Mouse (Mus musculus): Measurements from ENCODE around the gene Pdzd2. TPM values are rescaled to one million over a fixed set of nuclear protein-coding genes. Genes with fewer than 3 reads are reported as not detected.

Gene Pdzd2
- polyA plus RNA-seq, 1 experiment from 2014 or later, result 14.5 TPM

DNA sequence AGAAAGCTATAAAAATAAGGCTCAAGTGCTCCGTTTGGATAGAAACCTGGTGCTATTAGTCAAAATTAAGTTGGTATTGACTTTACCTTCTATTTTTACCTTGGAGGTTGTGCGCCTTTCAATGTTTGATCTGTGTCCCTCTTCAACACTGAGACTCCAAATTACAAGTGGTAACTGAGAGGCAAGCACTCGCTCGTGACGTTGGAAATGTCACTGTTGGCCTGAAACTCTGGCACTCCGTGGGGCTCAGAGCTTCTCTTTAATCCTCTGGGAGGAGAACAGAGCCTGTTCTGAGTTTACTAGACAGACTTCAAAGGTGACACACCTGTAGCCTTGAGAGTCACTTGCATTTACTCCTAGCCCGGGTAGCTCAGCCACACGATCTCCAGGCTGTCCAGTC lies 120.5 kb downstream of the Pdzd2 start:
- no peaks in the 10 kb centered on the region for H3K9me3 ChIP-seq
- no peak for ATAC-seq (ENCODE audit: extremely low read depth, insufficient number of reproducible peaks, low FRiP score, low TSS enrichment)
- no peaks in the 10 kb centered on the region for H3K27me3 ChIP-seq (replicated peaks)
- H3K4me1 ChIP-seq, result peaks cover 18% of the 10 kb centered on the region
- H3K9ac ChIP-seq, result no peak overlapping the region
- no peak overlapping the region for H3K27ac ChIP-seq (replicated peaks)
- no peak overlapping the region for H3K4me2 ChIP-seq
- no peak overlapping the region for H3K4me3 ChIP-seq
- WGBS, result 79% methylated on average over 8 of the region's 8 CpGs
- H3K36me3 ChIP-seq, result no peaks in the 10 kb centered on the region

DNA sequence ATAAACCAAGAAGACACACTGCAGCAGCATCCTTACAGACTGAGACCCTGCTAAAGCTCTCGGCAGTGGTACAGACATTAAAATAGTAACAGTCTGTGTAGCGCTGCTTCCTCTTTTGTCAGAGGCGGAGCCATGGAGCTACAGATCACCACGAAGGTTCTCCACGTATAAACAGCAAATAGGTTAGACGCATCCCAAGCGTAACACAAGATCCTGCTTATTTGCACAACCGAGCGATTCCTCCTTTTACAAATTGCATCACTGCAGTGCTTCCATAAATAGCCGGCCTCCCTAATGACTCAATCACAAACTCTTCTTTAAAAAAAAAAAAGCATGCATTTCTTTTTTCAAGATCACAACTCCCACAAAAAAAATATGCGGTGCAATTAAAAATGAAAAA lies 122.1 kb downstream of the Pdzd2 start:
- Histone ChIP-seq H3K4me3 (no peak overlapping the region), H3K4me2 (peak overlapping the region; percentile 12), H3K9me3 (no peaks in the 10 kb centered on the region), H3K9ac (no peak overlapping the region), H3K27me3 (replicated peaks) (no peaks in the 10 kb centered on the region), H3K4me1 (peaks cover 29% of the 10 kb centered on the region), H3K27ac (replicated peaks) (no peak overlapping the region), H3K36me3 (no peaks in the 10 kb centered on the region)
- WGBS, result 48% methylated on average over 11 of the region's 11 CpGs
- ATAC-seq (ENCODE audit: extremely low read depth, insufficient number of reproducible peaks, low FRiP score, low TSS enrichment), result no peak

DNA sequence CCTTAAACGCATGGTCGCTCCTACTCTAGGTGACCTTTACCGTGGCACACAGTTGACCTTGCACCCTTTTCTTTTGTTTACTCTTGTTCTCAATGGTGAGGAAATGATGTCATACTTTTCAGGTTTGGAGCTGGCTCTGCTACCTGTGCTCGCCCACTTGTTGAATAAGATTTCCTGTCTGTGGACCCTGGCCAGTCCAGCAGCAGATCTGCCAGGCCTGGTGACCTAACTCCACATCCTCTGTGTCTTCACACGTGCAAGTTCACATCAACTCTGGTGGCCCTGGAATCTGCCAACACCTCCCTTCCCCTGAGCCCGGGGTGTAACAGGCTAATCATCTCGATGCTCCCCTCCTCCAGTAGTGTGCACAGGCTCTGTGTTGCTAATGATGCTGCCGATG lies 122.5 kb downstream of the Pdzd2 start:
- Histone ChIP-seq H3K4me3 (no peak overlapping the region), H3K9me3 (no peaks in the 10 kb centered on the region), H3K9ac (no peak overlapping the region), H3K27ac (replicated peaks) (no peak overlapping the region), H3K36me3 (no peaks in the 10 kb centered on the region), H3K4me2 (peak overlapping the region; percentile 12), H3K27me3 (replicated peaks) (no peaks in the 10 kb centered on the region), H3K4me1 (peaks cover 29% of the 10 kb centered on the region)
- 49% methylated on average over 8 of the region's 8 CpGs for WGBS
- no peak for ATAC-seq (ENCODE audit: extremely low read depth, insufficient number of reproducible peaks, low FRiP score, low TSS enrichment)

DNA sequence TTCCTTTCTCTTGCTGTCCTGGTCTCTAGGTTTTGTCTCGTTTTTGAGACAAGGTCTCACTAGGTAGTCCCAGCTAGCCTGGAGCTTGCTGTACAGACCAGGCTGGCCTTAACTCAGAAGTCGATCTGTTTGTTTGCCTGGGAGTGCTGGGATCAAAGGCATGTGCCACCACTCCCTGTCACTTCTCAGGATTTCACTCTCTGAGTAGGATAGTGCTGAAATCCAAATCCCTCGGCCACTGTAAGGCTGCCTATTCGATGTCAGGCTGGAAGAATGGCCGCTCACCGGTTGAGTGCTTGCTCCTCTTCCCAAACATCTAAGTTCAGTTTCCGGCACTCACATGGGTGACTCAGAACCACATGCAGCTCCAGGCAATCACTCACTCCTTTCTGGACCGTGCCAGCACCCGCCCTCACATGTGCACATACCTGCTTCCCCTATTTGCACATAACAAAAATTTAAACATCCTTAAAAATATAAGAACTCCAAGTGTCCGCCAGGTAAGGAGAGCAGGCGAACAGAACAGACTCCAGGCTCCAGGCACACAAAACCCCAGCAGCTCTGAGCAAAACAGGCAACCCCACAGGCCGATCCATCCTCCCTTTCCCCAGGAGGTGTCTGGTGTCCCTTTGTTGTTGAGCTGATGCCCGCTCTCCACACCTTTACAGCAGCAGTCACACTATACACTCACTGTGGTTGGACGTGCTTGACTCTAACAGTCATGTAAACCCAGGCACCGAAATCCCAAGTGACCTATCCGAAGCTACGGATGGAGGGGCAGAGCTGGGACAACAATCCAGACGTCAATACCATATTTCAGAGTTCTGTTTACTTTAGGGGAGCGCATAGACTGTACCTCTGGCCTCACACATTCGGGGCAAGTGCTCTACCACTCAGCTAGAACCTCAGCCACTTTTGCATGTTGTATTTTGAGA lies 124.5 kb downstream of the Pdzd2 start:
- no peak for ATAC-seq (ENCODE audit: extremely low read depth, insufficient number of reproducible peaks, low FRiP score, low TSS enrichment)
- H3K9me3 ChIP-seq, result no peaks in the 10 kb centered on the region
- H3K4me3 ChIP-seq, result no peak overlapping the region
- no peaks in the 10 kb centered on the region for H3K27me3 ChIP-seq (replicated peaks)
- 58% methylated on average over 20 of the region's 20 CpGs for WGBS
- H3K36me3 ChIP-seq, result no peaks in the 10 kb centered on the region
- H3K27ac ChIP-seq (replicated peaks), result no peak overlapping the region
- no peak overlapping the region for H3K4me2 ChIP-seq
- H3K9ac ChIP-seq, result no peak overlapping the region
- peaks cover 29% of the 10 kb centered on the region for H3K4me1 ChIP-seq

DNA sequence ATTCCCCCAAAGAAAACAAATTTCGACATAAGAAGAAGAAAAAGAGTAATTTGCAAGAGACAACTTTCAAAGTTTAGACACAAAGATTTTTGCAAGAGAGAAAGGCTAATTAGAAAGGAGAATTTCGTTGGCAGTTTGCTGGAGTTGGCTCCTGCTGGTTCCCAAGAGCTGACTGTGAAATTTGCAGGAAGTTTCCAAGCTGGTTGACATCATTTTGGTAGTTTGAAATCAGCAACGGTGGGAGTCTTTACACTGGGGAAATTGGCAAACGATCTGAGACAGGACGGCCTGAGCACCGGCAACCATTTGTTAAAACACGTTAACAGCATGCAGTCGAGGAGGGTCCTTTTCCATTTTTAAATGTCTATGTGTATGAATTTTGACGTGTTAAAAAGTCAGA lies 125.7 kb downstream of the Pdzd2 start:
- WGBS, result 45% methylated on average over 9 of the region's 9 CpGs
- Histone ChIP-seq H3K27me3 (replicated peaks) (no peaks in the 10 kb centered on the region), H3K9me3 (no peaks in the 10 kb centered on the region), H3K4me1 (peaks cover 29% of the 10 kb centered on the region), H3K9ac (no peak overlapping the region), H3K27ac (replicated peaks) (no peak overlapping the region), H3K36me3 (no peaks in the 10 kb centered on the region), H3K4me2 (no peak overlapping the region), H3K4me3 (no peak overlapping the region)
- ATAC-seq (ENCODE audit: extremely low read depth, insufficient number of reproducible peaks, low FRiP score, low TSS enrichment), result no peak

DNA sequence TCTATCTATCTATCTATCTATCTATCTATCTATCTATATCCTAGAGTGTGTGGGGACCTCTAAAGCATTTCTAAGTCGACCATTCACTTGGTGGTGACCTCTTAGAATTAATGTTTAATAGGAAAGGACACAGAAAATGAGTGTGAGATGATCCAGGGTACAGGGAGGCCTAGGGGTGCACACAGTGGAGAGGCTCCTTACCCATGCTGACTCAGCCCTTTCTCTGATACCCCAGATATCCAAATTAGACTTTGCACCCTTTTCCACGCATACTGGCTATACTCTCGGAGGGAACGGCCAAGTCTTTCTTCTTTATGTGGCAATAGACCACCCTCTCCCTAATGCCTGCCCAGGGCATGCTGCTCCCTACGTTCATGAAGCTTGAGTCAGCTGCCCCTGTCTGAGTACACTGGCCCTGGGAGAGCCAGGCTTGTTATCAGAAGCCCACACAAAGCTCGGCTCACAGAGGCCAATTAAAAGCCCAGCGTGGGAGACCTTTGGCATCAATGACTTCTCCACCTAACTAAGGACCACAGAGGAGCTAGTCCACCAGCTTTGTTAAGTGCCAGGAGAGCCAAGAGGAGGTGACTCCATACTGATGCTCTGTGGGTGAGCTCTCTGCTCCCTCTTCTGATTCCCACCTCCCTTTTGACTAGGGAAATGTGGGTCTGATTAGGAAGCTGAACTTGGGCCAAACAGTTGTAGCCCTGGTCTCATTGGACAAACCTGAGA lies 126.6 kb downstream of the Pdzd2 start:
- H3K9ac ChIP-seq, result no peak overlapping the region
- H3K4me1 ChIP-seq, result peaks cover 32% of the 10 kb centered on the region
- H3K4me2 ChIP-seq, result no peak overlapping the region
- ATAC-seq (ENCODE audit: extremely low read depth, insufficient number of reproducible peaks, low FRiP score, low TSS enrichment), result no peak; the same call in 1 of the 2 replicates
- H3K9me3 ChIP-seq, result no peaks in the 10 kb centered on the region
- no peaks in the 10 kb centered on the region for H3K36me3 ChIP-seq
- 49% methylated on average over 7 of the region's 7 CpGs for WGBS
- no peak overlapping the region for H3K27ac ChIP-seq (replicated peaks)
- no peaks in the 10 kb centered on the region for H3K27me3 ChIP-seq (replicated peaks)
- H3K4me3 ChIP-seq, result no peak overlapping the region

DNA sequence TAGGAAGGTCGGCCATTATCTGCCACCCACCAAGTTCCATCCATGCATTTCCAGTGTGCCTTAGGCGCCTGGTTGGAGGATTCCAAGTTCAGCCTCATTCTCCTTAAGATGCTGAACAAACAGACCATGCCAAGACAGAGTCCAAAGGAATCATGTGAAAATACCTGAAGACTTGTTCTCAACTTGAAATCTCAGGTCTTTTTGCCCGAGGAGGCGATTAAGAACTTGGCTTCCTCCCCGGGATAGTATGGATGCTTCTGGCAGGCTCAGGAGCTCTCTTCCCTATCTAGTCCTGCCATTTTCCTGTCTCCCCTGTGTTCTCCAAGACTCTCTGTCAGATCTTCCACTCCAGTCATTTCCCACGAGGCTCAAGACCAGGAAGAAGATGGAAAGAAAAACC lies 131.6 kb downstream of the Pdzd2 start:
- Histone ChIP-seq H3K27me3 (replicated peaks) (no peaks in the 10 kb centered on the region), H3K36me3 (no peaks in the 10 kb centered on the region), H3K9me3 (0 out of 2 replicates have a peak, but pooled peaks cover 4% of the 10 kb centered on the region), H3K27ac (replicated peaks) (no peak overlapping the region), H3K4me3 (no peak overlapping the region), H3K4me2 (no peak overlapping the region), H3K4me1 (peaks cover 18% of the 10 kb centered on the region), H3K9ac (no peak overlapping the region)
- 72% methylated on average over 6 of the region's 6 CpGs for WGBS
- ATAC-seq (ENCODE audit: extremely low read depth, insufficient number of reproducible peaks, low FRiP score, low TSS enrichment), result no peak

DNA sequence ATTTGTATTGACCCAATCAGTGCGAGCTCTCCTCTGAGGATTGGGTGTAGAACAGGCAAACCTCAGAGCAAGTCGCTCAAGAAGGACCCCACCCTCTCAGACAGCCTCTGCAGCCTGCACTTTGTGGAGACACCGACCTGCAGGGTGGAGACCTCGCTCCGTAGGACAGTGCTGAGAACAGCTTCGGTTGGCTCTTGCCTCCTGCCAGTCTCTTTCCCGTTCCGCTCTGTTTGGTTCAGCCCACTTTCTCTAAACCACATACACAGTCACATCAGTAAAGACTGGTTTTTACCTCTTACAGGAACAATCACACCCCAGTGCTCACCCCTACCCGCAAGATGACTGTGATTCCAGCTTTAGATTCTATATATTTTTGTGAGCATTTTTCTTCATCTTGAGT lies 133.4 kb downstream of the Pdzd2 start:
- H3K27ac ChIP-seq (replicated peaks), result no peak overlapping the region
- H3K27me3 ChIP-seq (replicated peaks), result no peaks in the 10 kb centered on the region
- no peak for ATAC-seq (ENCODE audit: extremely low read depth, insufficient number of reproducible peaks, low FRiP score, low TSS enrichment)
- H3K4me1 ChIP-seq, result peaks cover 16% of the 10 kb centered on the region
- no peak overlapping the region for H3K4me2 ChIP-seq
- H3K4me3 ChIP-seq, result no peak overlapping the region
- H3K36me3 ChIP-seq, result no peaks in the 10 kb centered on the region
- 0 out of 2 replicates have a peak, but pooled peaks cover 4% of the 10 kb centered on the region for H3K9me3 ChIP-seq
- 69% methylated on average over 9 of the region's 9 CpGs for WGBS
- H3K9ac ChIP-seq, result no peak overlapping the region

DNA sequence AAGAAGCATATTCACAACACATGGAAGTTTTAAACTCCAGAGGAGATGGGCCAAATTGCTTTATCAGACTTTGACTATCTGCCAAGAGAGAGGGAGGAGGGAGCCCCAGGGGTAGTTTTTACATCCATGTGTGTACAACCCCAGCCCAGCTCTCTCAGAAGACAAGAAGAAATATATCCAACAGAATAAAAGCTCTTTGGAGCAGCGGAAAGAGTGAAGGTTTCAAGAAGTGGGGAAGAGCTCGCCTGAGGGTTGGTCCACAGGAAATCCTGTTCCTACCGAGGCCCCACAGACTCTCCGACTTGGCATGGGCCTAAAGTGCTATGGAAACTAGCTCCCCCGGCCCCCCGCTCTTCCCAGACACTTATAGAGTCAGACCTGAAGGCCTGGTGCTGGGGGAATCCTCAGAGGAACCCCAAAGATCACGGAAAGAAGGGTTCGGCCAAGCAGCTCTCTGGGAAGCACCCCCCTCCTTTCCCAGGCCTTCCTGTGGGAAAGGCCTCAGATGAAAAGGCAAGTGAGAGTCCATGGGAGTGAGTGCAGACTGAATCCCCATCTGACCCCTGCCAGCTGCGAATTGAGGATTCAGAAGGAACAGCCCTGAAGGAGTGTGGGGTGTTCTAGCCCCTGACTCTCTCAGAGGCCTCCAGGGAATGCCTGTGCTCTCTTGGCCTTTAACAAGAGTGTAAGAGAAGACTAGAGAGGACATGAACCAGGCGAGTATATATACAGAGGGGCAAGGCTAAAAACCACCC lies 134.3 kb downstream of the Pdzd2 start:
- no peaks in the 10 kb centered on the region for H3K27me3 ChIP-seq (replicated peaks)
- no peaks in the 10 kb centered on the region for H3K36me3 ChIP-seq
- WGBS, result 63% methylated on average over 10 of the region's 10 CpGs
- peak overlapping the region; percentile 66 for H3K27ac ChIP-seq (replicated peaks)
- peaks cover 23% of the 10 kb centered on the region for H3K4me1 ChIP-seq
- 0 out of 2 replicates have a peak, but pooled peaks cover 4% of the 10 kb centered on the region for H3K9me3 ChIP-seq
- H3K4me3 ChIP-seq, result no peak overlapping the region
- 0 out of 2 replicates have a peak overlapping the region, but pooled peaks have one; percentile 7 for H3K9ac ChIP-seq
- H3K4me2 ChIP-seq, result no peak overlapping the region
- ATAC-seq (ENCODE audit: extremely low read depth, insufficient number of reproducible peaks, low FRiP score, low TSS enrichment), result no peak

DNA sequence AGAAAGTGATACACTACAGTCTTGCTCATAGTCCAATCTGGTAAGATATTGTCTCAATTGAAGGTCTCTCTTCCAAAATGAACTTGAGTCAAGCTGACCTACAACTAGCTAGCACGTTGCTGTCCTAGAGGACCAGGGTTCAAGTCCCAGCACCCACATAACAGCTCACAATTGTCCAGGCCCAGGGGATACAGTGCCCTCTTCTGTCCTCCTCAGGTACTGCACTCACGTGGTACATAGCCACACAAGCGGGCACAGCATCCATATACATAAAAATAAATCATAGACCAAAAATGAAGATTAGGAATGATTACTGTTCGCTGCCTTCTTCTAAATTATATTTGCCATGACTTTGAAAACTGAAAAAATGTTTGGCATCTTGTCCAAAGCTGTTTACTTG lies 136.1 kb downstream of the Pdzd2 start:
- ATAC-seq (ENCODE audit: extremely low read depth, insufficient number of reproducible peaks, low FRiP score, low TSS enrichment), result no peak
- 0 out of 2 replicates have a peak, but pooled peaks cover 4% of the 10 kb centered on the region for H3K9me3 ChIP-seq
- H3K4me1 ChIP-seq, result peaks cover 25% of the 10 kb centered on the region
- no peak overlapping the region for H3K4me2 ChIP-seq
- H3K27me3 ChIP-seq (replicated peaks), result no peaks in the 10 kb centered on the region
- no peak overlapping the region for H3K27ac ChIP-seq (replicated peaks)
- WGBS, result 90% methylated on average over 4 of the region's 4 CpGs
- no peak overlapping the region for H3K4me3 ChIP-seq
- H3K9ac ChIP-seq, result no peak overlapping the region
- no peaks in the 10 kb centered on the region for H3K36me3 ChIP-seq

DNA sequence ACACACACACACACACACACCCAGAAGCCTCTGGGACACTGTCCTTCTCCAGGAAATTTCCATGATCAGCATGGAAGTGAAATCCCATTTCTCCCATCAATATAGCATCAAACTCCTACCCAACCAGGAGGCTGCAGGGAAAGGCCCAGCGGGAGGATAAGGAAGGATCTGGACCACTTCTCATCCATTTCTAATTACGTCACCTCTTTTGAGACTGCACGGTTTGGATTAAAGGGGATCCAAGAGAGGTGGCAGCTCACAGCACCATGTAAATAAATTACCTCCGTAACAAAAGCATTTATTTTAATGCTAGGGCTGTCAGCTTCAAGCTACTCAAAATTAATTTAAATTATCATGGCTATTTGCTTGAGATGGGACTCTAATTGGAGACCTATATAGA lies 146.6 kb downstream of the Pdzd2 start:
- peaks cover 11% of the 10 kb centered on the region for H3K4me1 ChIP-seq
- 59% methylated on average over 4 of the region's 4 CpGs for WGBS
- ATAC-seq (ENCODE audit: extremely low read depth, insufficient number of reproducible peaks, low FRiP score, low TSS enrichment), result no peak
- H3K9ac ChIP-seq, result no peak overlapping the region
- H3K36me3 ChIP-seq, result no peaks in the 10 kb centered on the region
- H3K9me3 ChIP-seq, result no peaks in the 10 kb centered on the region
- no peak overlapping the region for H3K4me3 ChIP-seq
- no peak overlapping the region for H3K27ac ChIP-seq (replicated peaks)
- peaks cover 3% of the 10 kb centered on the region; the same call in 1 of the 2 replicates for H3K27me3 ChIP-seq (replicated peaks)
- H3K4me2 ChIP-seq, result no peak overlapping the region

All from heart, embryonic 13.5 days (tissue).